Mouse (Mus musculus): ENCODE measurements at regions not wholly inside any gene's neighbourhood (a gene's known extent, or its start where the extent isn't known, plus 50 kb on each side); places are given as distances from the start of the nearest gene placed in this dataset.
A peak's percentile ranks its signal among the peaks of the same experiment; 100 is the strongest.

GRCm38 (mm10) chr14:105482644-105483351, 224.4 kb downstream of the Ndfip2 start:
- Histone ChIP-seq H3K9me3 (replicated peaks; ENCODE audit: control insufficient read depth, insufficient read depth, low read length, poor library complexity, severe bottlenecking) (no peaks in the 10 kb centered on the region), H3K36me3 (ENCODE audit: control insufficient read depth, insufficient read depth, low read length, poor library complexity, severe bottlenecking) (no peaks in the 10 kb centered on the region), H3K4me1 (ENCODE audit: control insufficient read depth, insufficient read depth, low read length) (no peaks in the 10 kb centered on the region), H3K27ac (ENCODE audit: insufficient read depth, low read length) (no peak overlapping the region), H3K9ac (ENCODE audit: low read depth, poor library complexity, severe bottlenecking) (no peak overlapping the region), H3K27me3 (ENCODE audit: control insufficient read depth, insufficient read depth, low read length, poor library complexity, severe bottlenecking) (no peaks in the 10 kb centered on the region), H3K4me3 (ENCODE audit: low read depth, low read length) (peak overlapping the region; percentile 0; the same call in 1 of the 2 replicates)
- no peak for TF ChIP-seq CTCF (IDR thresholded peaks at IDR 0.05; ENCODE audit: low read depth, low read length)
- no peak for TF ChIP-seq POLR2A (IDR thresholded peaks at IDR 0.05; ENCODE audit: insufficient read depth, low read length)
- TF ChIP-seq EP300 (IDR thresholded peaks at IDR 0.05; ENCODE audit: insufficient read depth, low read depth, low read length): no peak

- TF ChIP-seq POLR2A (IDR thresholded peaks at IDR 0.05; ENCODE audit: insufficient read depth, low read length): no peak
- no peak for TF ChIP-seq EP300 (IDR thresholded peaks at IDR 0.05; ENCODE audit: insufficient read depth, low read depth, low read length)
- no peak for TF ChIP-seq CTCF (IDR thresholded peaks at IDR 0.05; ENCODE audit: low read depth, low read length)
- Histone ChIP-seq H3K27me3 (ENCODE audit: control insufficient read depth, insufficient read depth, low read length, poor library complexity, severe bottlenecking) (no peaks in the 10 kb centered on the region), H3K9ac (ENCODE audit: low read depth, poor library complexity, severe bottlenecking) (no peak overlapping the region), H3K36me3 (ENCODE audit: control insufficient read depth, insufficient read depth, low read length, poor library complexity, severe bottlenecking) (no peaks in the 10 kb centered on the region), H3K27ac (ENCODE audit: insufficient read depth, low read length) (no peak overlapping the region), H3K9me3 (replicated peaks; ENCODE audit: control insufficient read depth, insufficient read depth, low read length, poor library complexity, severe bottlenecking) (no peaks in the 10 kb centered on the region), H3K4me3 (ENCODE audit: low read depth, low read length) (no peak overlapping the region), H3K4me1 (ENCODE audit: control insufficient read depth, insufficient read depth, low read length) (no peaks in the 10 kb centered on the region)
Observed at GRCm38 (mm10) chr14:105480048-105480447, 221.7 kb downstream of the Ndfip2 start.

- no peaks in the 10 kb centered on the region for H3K4me1 ChIP-seq (ENCODE audit: control insufficient read depth, insufficient read depth, low read length)
- H3K36me3 ChIP-seq (ENCODE audit: control insufficient read depth, insufficient read depth, low read length, poor library complexity, severe bottlenecking): no peaks in the 10 kb centered on the region
- no peak overlapping the region for H3K27ac ChIP-seq (ENCODE audit: insufficient read depth, low read length)
- no peak overlapping the region for H3K4me3 ChIP-seq (ENCODE audit: low read depth, low read length)
- TF ChIP-seq CTCF (IDR thresholded peaks at IDR 0.05; ENCODE audit: low read depth, low read length): no peak
- TF ChIP-seq EP300 (IDR thresholded peaks at IDR 0.05; ENCODE audit: insufficient read depth, low read depth, low read length): no peak
- no peak for TF ChIP-seq POLR2A (IDR thresholded peaks at IDR 0.05; ENCODE audit: insufficient read depth, low read length)
- no peaks in the 10 kb centered on the region for H3K9me3 ChIP-seq (replicated peaks; ENCODE audit: control insufficient read depth, insufficient read depth, low read length, poor library complexity, severe bottlenecking)
- H3K27me3 ChIP-seq (ENCODE audit: control insufficient read depth, insufficient read depth, low read length, poor library complexity, severe bottlenecking): no peaks in the 10 kb centered on the region
- H3K9ac ChIP-seq (ENCODE audit: low read depth, poor library complexity, severe bottlenecking): no peak overlapping the region
Observed at GRCm38 (mm10) chr14:105474991-105475553, 216.7 kb downstream of the Ndfip2 start.

GRCm38 (mm10) chr14:105448919-105449458, 190.6 kb downstream of the Ndfip2 start:
- Histone ChIP-seq H3K4me1 (ENCODE audit: control insufficient read depth, insufficient read depth, low read length) (peaks cover 2% of the 10 kb centered on the region), H3K27ac (ENCODE audit: insufficient read depth, low read length) (no peak overlapping the region), H3K9ac (ENCODE audit: low read depth, poor library complexity, severe bottlenecking) (no peak overlapping the region), H3K27me3 (ENCODE audit: control insufficient read depth, insufficient read depth, low read length, poor library complexity, severe bottlenecking) (no peaks in the 10 kb centered on the region), H3K4me3 (ENCODE audit: low read depth, low read length) (no peak overlapping the region), H3K36me3 (ENCODE audit: control insufficient read depth, insufficient read depth, low read length, poor library complexity, severe bottlenecking) (no peaks in the 10 kb centered on the region), H3K9me3 (replicated peaks; ENCODE audit: control insufficient read depth, insufficient read depth, low read length, poor library complexity, severe bottlenecking) (peaks cover 8% of the 10 kb centered on the region; the same call in 1 of the 2 replicates)
- TF ChIP-seq EP300 (IDR thresholded peaks at IDR 0.05; ENCODE audit: insufficient read depth, low read depth, low read length): no peak
- TF ChIP-seq CTCF (IDR thresholded peaks at IDR 0.05; ENCODE audit: low read depth, low read length): no peak
- no peak for TF ChIP-seq POLR2A (IDR thresholded peaks at IDR 0.05; ENCODE audit: insufficient read depth, low read length)

GRCm38 (mm10) chr14:105447088-105447487, 188.7 kb downstream of the Ndfip2 start:
- Histone ChIP-seq H3K9ac (ENCODE audit: low read depth, poor library complexity, severe bottlenecking) (no peak overlapping the region), H3K27ac (ENCODE audit: insufficient read depth, low read length) (no peak overlapping the region), H3K4me1 (ENCODE audit: control insufficient read depth, insufficient read depth, low read length) (peaks cover 2% of the 10 kb centered on the region), H3K9me3 (replicated peaks; ENCODE audit: control insufficient read depth, insufficient read depth, low read length, poor library complexity, severe bottlenecking) (peaks cover 8% of the 10 kb centered on the region; the same call in 1 of the 2 replicates), H3K4me3 (ENCODE audit: low read depth, low read length) (no peak overlapping the region), H3K36me3 (ENCODE audit: control insufficient read depth, insufficient read depth, low read length, poor library complexity, severe bottlenecking) (no peaks in the 10 kb centered on the region), H3K27me3 (ENCODE audit: control insufficient read depth, insufficient read depth, low read length, poor library complexity, severe bottlenecking) (no peaks in the 10 kb centered on the region)
- TF ChIP-seq CTCF (IDR thresholded peaks at IDR 0.05; ENCODE audit: low read depth, low read length) (no peak), POLR2A (IDR thresholded peaks at IDR 0.05; ENCODE audit: insufficient read depth, low read length) (no peak), EP300 (IDR thresholded peaks at IDR 0.05; ENCODE audit: insufficient read depth, low read depth, low read length) (no peak)

- no peaks in the 10 kb centered on the region for H3K4me1 ChIP-seq (ENCODE audit: control insufficient read depth, insufficient read depth, low read length)
- H3K9me3 ChIP-seq (replicated peaks; ENCODE audit: control insufficient read depth, insufficient read depth, low read length, poor library complexity, severe bottlenecking): peaks cover 9% of the 10 kb centered on the region
- no peaks in the 10 kb centered on the region for H3K36me3 ChIP-seq (ENCODE audit: control insufficient read depth, insufficient read depth, low read length, poor library complexity, severe bottlenecking)
- H3K27ac ChIP-seq (ENCODE audit: insufficient read depth, low read length): no peak overlapping the region
- H3K9ac ChIP-seq (ENCODE audit: low read depth, poor library complexity, severe bottlenecking): no peak overlapping the region
- TF ChIP-seq EP300 (IDR thresholded peaks at IDR 0.05; ENCODE audit: insufficient read depth, low read depth, low read length) (no peak), POLR2A (IDR thresholded peaks at IDR 0.05; ENCODE audit: insufficient read depth, low read length) (no peak), CTCF (IDR thresholded peaks at IDR 0.05; ENCODE audit: low read depth, low read length) (no peak)
- H3K4me3 ChIP-seq (ENCODE audit: low read depth, low read length): no peak overlapping the region
- no peaks in the 10 kb centered on the region for H3K27me3 ChIP-seq (ENCODE audit: control insufficient read depth, insufficient read depth, low read length, poor library complexity, severe bottlenecking)
Observed at GRCm38 (mm10) chr14:105435343-105435742, 177.0 kb downstream of the Ndfip2 start.
